34 mouse cellular contexts compared by ENCODE assay signal in genomic region chr3:141871805-141872204, GRCm38 (mm10).
"Had no signal": no experiment of that assay in that cellular context is flagged by ENCODE, and none has a peak within 500 bp of the region (broad histone marks: within the 10 kb centered on the region; RNA-seq: fewer than 3 reads in every experiment).

No protein-coding gene starts in this region.

- H3K4me3 ChIP-seq: heart, adult 2 months; heart, embryonic 10.5 days; heart, embryonic 12.5 days; heart, embryonic 13.5 days; heart, embryonic 15.5 days; hindbrain, embryonic 12.5 days; hindbrain, embryonic 13.5 days; hindbrain, embryonic 15.5 days; intestine, embryonic 15.5 days; kidney, embryonic 15.5 days; layer of hippocampus, adult 2 months had no signal

- H3K4me1 ChIP-seq: heart, embryonic 10.5 days; heart, embryonic 12.5 days; heart, embryonic 13.5 days; heart, embryonic 15.5 days; hindbrain, embryonic 12.5 days; hindbrain, embryonic 15.5 days; intestine, embryonic 15.5 days; kidney, embryonic 15.5 days had no signal

- H3K36me3 ChIP-seq: heart, embryonic 10.5 days; heart, embryonic 12.5 days; heart, embryonic 13.5 days; heart, embryonic 15.5 days; hindbrain, embryonic 12.5 days; hindbrain, embryonic 13.5 days; intestine, embryonic 15.5 days had no signal

- ATAC-seq: inflammation-experienced regulatory T-cells, adult 6 months; intestine, embryonic 15.5 days; intestine, embryonic 16.5 days; intestine, postnatal 0 days had no signal

- H3K27me3 ChIP-seq: heart, embryonic 12.5 days; heart, embryonic 13.5 days; heart, embryonic 15.5 days; hindbrain, embryonic 12.5 days; hindbrain, embryonic 13.5 days; hindbrain, embryonic 15.5 days; intestine, embryonic 15.5 days; kidney, embryonic 15.5 days had no signal

- DNase-seq: heart, adult 18-20 months; heart, adult 2 months; heart, postnatal 10 days; heart, postnatal 14 days; heart, postnatal 36 days; heart, postnatal 4 days; kidney, adult 11 months; kidney, adult 18-20 months; kidney, adult 2 months; kidney, adult 8-10 months; kidney, adult 9 months; kidney, postnatal 10 days; kidney, postnatal 14 days; kidney, postnatal 25 days; kidney, postnatal 36 days; kidney, postnatal 4 days; layer of hippocampus, adult 9-11 months; layer of hippocampus, postnatal 36 days had no signal

- H3K9me3 ChIP-seq: heart, embryonic 10.5 days; heart, embryonic 12.5 days; heart, embryonic 13.5 days; heart, embryonic 15.5 days; hindbrain, embryonic 12.5 days; hindbrain, embryonic 13.5 days; hindbrain, embryonic 15.5 days; intestine, embryonic 15.5 days; kidney, embryonic 15.5 days had no signal

- H3K4me2 ChIP-seq: heart, embryonic 11.5 days; heart, embryonic 12.5 days; heart, embryonic 13.5 days; heart, embryonic 15.5 days; hindbrain, embryonic 12.5 days; hindbrain, embryonic 13.5 days; hindbrain, embryonic 14.5 days; hindbrain, embryonic 15.5 days; intestine, embryonic 15.5 days; kidney, embryonic 15.5 days had no signal

- H3K27ac ChIP-seq: heart, adult 2 months; heart, embryonic 10.5 days; heart, embryonic 13.5 days; heart, embryonic 15.5 days; hindbrain, embryonic 12.5 days; hindbrain, embryonic 13.5 days; hindbrain, embryonic 14.5 days; hindbrain, embryonic 15.5 days; intestine, embryonic 15.5 days; kidney, embryonic 15.5 days; kidney, postnatal 0 days; layer of hippocampus, adult 2 months had no signal

- H3K9ac ChIP-seq: heart, embryonic 12.5 days; heart, embryonic 13.5 days; heart, embryonic 15.5 days; hindbrain, embryonic 12.5 days; hindbrain, embryonic 13.5 days; hindbrain, embryonic 14.5 days; hindbrain, embryonic 15.5 days; intestine, embryonic 15.5 days; kidney, embryonic 15.5 days had no signal
